Mouse (Mus musculus): ENCODE measurements around the gene Tnrc6b. TPM values are rescaled to one million over a fixed set of nuclear protein-coding genes. Genes with fewer than 3 reads are reported as not detected.
"Not testable (repeated sequence)": the region's sequence is repeated elsewhere in the genome, so short reads cannot be mapped to it uniquely, and the experiment has no call there.

Tnrc6b gene
- polyA plus RNA-seq, 1 experiment: 8.9 TPM

DNA sequence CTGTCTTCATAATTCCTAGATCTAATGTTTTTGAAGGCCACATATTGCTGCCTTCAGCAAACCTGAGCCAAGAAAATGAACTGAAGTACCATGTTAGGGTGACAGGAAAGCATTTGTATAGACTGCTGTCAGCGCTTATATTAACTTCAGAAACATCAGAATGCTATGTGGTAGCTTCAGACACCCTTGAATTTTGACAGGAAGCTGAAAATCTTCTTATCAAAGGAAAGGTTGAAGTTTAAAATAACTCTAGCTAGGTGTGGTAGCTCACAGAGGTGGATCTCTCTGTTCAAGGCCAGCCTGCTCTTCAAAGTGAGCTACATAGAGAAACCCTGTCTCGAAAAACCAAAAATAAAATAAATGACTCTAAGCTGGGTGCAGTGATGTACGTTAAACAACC, 181.2 kb downstream of the Tnrc6b start:
- H3K36me3 ChIP-seq (ENCODE audit: control insufficient read depth, insufficient read depth): peaks cover 87% of the 10 kb centered on the region
- no peak overlapping the region for H3K4me3 ChIP-seq
- H3K79me2 ChIP-seq (ENCODE audit: control insufficient read depth, insufficient read depth): no peaks in the 10 kb centered on the region
- H3ac ChIP-seq (ENCODE audit: control insufficient read depth, insufficient read length): no peak overlapping the region
- no peaks in the 10 kb centered on the region for H3K27me3 ChIP-seq (ENCODE audit: control insufficient read depth, insufficient read depth, insufficient read length)
- no peak overlapping the region for H3K4me2 ChIP-seq (ENCODE audit: low read depth)
- TF ChIP-seq MYOG (IDR thresholded peaks at IDR 0.05; ENCODE audit: control insufficient read depth in 1 of 3, insufficient read depth in 1 of 3, insufficient read length in 2 of 3, low read depth in 2 of 3) (no peak), E2F4 (IDR thresholded peaks at IDR 0.05; ENCODE audit: insufficient read depth) (no peak), MYOD1 (IDR thresholded peaks at IDR 0.05; ENCODE audit: control insufficient read depth in 1 of 3, insufficient read length in 2 of 3, low read depth in 2 of 3) (no peak), POLR2A (IDR thresholded peaks at IDR 0.05; ENCODE audit: insufficient read length, low read depth) (no peak), USF1 (IDR thresholded peaks at IDR 0.05; ENCODE audit: low read depth) (no peak), SRF (IDR thresholded peaks at IDR 0.05; ENCODE audit: control insufficient read depth, insufficient read length, low read depth) (no peak), POLR2AphosphoS2 (IDR thresholded peaks at IDR 0.05; ENCODE audit: insufficient read length, low read depth) (no peak), CEBPB (IDR thresholded peaks at IDR 0.05; ENCODE audit: insufficient read depth, poor library complexity, severe bottlenecking) (no peak), TCF12 (IDR thresholded peaks at IDR 0.05; ENCODE audit: insufficient read depth, poor library complexity, severe bottlenecking) (no peak), MAX (IDR thresholded peaks at IDR 0.05; ENCODE audit: low read depth) (no peak), TCF3 (IDR thresholded peaks at IDR 0.05; ENCODE audit: insufficient read length, low read depth) (no peak), REST (IDR thresholded peaks at IDR 0.05; ENCODE audit: insufficient read depth, insufficient read length) (no peak)

DNA sequence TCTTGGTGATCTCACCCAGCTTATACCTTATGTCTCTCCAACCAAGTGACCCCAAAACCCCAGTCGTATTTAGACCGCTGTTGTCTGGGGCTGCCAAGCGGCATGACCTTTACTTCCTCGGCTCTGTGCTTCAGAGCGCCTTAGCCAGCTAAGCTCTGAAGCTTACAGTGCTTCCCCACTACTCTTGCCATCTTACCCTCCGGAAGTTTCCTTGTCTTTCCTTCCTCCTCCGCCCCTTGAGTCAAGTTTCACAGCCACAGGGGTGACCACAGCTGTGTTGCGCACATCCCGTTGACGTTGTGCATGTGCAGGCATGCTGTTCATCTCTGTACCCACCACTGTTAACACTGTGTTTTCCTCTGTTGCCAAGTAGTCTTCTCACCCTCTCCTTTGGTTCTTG, 185.6 kb downstream of the Tnrc6b start:
- no peak overlapping the region for H3ac ChIP-seq (ENCODE audit: control insufficient read depth, insufficient read length)
- H3K36me3 ChIP-seq (ENCODE audit: control insufficient read depth, insufficient read depth): peaks cover 72% of the 10 kb centered on the region
- H3K4me3 ChIP-seq: no peak overlapping the region
- no peaks in the 10 kb centered on the region for H3K27me3 ChIP-seq (ENCODE audit: control insufficient read depth, insufficient read depth, insufficient read length)
- no peak overlapping the region for H3K4me2 ChIP-seq (ENCODE audit: low read depth)
- no peaks in the 10 kb centered on the region for H3K79me2 ChIP-seq (ENCODE audit: control insufficient read depth, insufficient read depth)
- TF ChIP-seq POLR2AphosphoS2 (IDR thresholded peaks at IDR 0.05; ENCODE audit: insufficient read length, low read depth): peak; percentile 16
- TF ChIP-seq REST (IDR thresholded peaks at IDR 0.05; ENCODE audit: insufficient read depth, insufficient read length): no peak

DNA sequence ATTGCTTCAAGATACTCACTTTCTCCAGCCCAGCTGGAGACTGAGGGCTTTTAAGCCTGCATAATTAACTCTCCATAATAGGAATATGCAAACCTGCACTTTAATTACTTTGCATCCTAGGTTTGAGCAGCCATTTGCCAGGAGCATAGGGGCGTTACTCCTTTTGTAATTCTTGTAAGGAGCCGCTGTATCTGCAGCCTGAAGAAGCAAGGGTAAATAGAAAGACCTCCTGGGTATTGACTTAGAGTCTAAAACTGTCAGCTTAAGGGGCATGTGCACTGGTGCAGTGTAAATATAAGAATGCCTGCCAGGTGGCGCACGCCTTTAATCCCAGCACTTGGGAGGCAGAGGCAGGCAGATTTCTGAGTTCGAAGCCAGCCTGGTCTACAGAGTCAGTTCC, 186.8 kb downstream of the Tnrc6b start:
- Histone ChIP-seq H3ac (ENCODE audit: control insufficient read depth, insufficient read length) (no peak overlapping the region), H3K4me2 (ENCODE audit: low read depth) (no peak overlapping the region), H3K79me2 (ENCODE audit: control insufficient read depth, insufficient read depth) (no peaks in the 10 kb centered on the region), H3K4me3 (no peak overlapping the region), H3K27me3 (ENCODE audit: control insufficient read depth, insufficient read depth, insufficient read length) (no peaks in the 10 kb centered on the region), H3K36me3 (ENCODE audit: control insufficient read depth, insufficient read depth) (peaks cover 76% of the 10 kb centered on the region)
- TF ChIP-seq USF1 (IDR thresholded peaks at IDR 0.05; ENCODE audit: low read depth): no peak
- no peak for TF ChIP-seq MYOG (IDR thresholded peaks at IDR 0.05; ENCODE audit: control insufficient read depth in 1 of 3, insufficient read depth in 1 of 3, insufficient read length in 2 of 3, low read depth in 2 of 3)
- no peak for TF ChIP-seq E2F4 (IDR thresholded peaks at IDR 0.05; ENCODE audit: insufficient read depth)
- no peak for TF ChIP-seq CEBPB (IDR thresholded peaks at IDR 0.05; ENCODE audit: insufficient read depth, poor library complexity, severe bottlenecking)
- no peak for TF ChIP-seq POLR2A (IDR thresholded peaks at IDR 0.05; ENCODE audit: insufficient read length, low read depth)
- no peak for TF ChIP-seq TCF3 (IDR thresholded peaks at IDR 0.05; ENCODE audit: insufficient read length, low read depth)
- TF ChIP-seq SRF (IDR thresholded peaks at IDR 0.05; ENCODE audit: control insufficient read depth, insufficient read length, low read depth): no peak
- TF ChIP-seq MAX (IDR thresholded peaks at IDR 0.05; ENCODE audit: low read depth): no peak
- TF ChIP-seq TCF12 (IDR thresholded peaks at IDR 0.05; ENCODE audit: insufficient read depth, poor library complexity, severe bottlenecking): no peak
- TF ChIP-seq MYOD1 (IDR thresholded peaks at IDR 0.05; ENCODE audit: control insufficient read depth in 1 of 3, insufficient read length in 2 of 3, low read depth in 2 of 3): no peak
- TF ChIP-seq REST (IDR thresholded peaks at IDR 0.05; ENCODE audit: insufficient read depth, insufficient read length): no peak
- TF ChIP-seq POLR2AphosphoS2 (IDR thresholded peaks at IDR 0.05; ENCODE audit: insufficient read length, low read depth): no peak

DNA sequence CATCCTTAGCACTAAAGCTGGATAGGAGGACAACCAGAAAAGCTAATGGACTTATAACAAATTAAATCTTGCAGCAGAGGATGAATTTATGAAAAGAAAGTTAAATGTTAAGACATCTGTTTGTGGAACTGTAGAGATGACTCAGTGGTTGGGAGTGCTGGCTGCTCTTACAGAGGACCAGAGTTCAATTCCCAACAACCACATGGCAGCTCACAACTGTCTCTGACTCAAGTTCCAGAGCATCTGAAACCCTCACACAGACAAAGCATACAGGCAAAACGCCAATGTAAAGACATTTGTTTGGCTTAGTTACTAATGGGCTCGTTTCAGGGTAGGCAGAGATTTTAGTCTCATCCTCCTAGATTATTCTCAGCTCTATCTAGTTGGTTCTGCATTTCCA, 188.7 kb downstream of the Tnrc6b start:
- Histone ChIP-seq H3K27me3 (ENCODE audit: control insufficient read depth, insufficient read depth, insufficient read length) (no peaks in the 10 kb centered on the region), H3K36me3 (ENCODE audit: control insufficient read depth, insufficient read depth) (peaks cover 74% of the 10 kb centered on the region), H3K4me3 (no peak overlapping the region), H3K79me2 (ENCODE audit: control insufficient read depth, insufficient read depth) (no peaks in the 10 kb centered on the region), H3K4me2 (ENCODE audit: low read depth) (no peak overlapping the region), H3ac (ENCODE audit: control insufficient read depth, insufficient read length) (no peak overlapping the region)
- TF ChIP-seq POLR2AphosphoS2 (IDR thresholded peaks at IDR 0.05; ENCODE audit: insufficient read length, low read depth): no peak
- TF ChIP-seq REST (IDR thresholded peaks at IDR 0.05; ENCODE audit: insufficient read depth, insufficient read length): no peak
- no peak for TF ChIP-seq POLR2A (IDR thresholded peaks at IDR 0.05; ENCODE audit: insufficient read length, low read depth)
- no peak for TF ChIP-seq MYOG (IDR thresholded peaks at IDR 0.05; ENCODE audit: control insufficient read depth in 1 of 3, insufficient read depth in 1 of 3, insufficient read length in 2 of 3, low read depth in 2 of 3)
- no peak for TF ChIP-seq MAX (IDR thresholded peaks at IDR 0.05; ENCODE audit: low read depth)
- no peak for TF ChIP-seq E2F4 (IDR thresholded peaks at IDR 0.05; ENCODE audit: insufficient read depth)
- no peak for TF ChIP-seq CEBPB (IDR thresholded peaks at IDR 0.05; ENCODE audit: insufficient read depth, poor library complexity, severe bottlenecking)
- TF ChIP-seq SRF (IDR thresholded peaks at IDR 0.05; ENCODE audit: control insufficient read depth, insufficient read length, low read depth): no peak
- no peak for TF ChIP-seq TCF12 (IDR thresholded peaks at IDR 0.05; ENCODE audit: insufficient read depth, poor library complexity, severe bottlenecking)

DNA sequence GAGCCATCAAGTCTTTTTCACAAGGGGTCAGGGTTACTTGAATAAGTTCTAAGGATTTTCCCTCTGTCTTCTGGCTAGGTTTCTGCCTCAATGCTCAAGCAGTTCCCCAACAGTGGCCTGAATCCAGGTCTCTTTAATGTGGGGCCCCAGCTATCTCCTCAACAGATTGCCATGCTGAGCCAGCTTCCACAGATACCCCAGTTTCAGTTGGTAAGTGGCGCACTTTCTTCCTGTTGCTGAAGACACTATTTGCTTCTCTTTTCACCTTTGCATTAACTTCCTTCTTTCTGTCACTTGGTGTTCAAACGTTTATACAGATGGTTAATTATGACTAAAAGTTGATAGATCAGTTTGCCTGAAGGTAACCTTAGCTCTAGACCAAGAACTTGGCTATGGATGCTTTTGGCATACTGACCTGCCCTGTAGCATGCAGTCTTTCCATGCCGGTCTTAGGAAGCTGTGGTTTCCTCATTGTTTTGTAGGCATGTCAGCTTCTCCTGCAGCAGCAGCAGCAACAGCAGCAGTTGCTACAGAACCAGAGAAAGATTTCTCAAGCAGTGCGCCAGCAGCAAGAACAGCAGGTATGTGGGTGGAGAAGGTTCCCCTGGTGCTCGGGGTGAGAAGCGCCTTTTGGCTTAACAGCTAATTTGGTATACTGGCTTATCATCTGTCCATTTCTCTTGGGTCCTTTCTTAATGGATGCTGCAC, 190.8 kb downstream of the Tnrc6b start:
- H3K79me2 ChIP-seq (ENCODE audit: control insufficient read depth, insufficient read depth): no peaks in the 10 kb centered on the region
- no peaks in the 10 kb centered on the region for H3K27me3 ChIP-seq (ENCODE audit: control insufficient read depth, insufficient read depth, insufficient read length)
- H3K36me3 ChIP-seq (ENCODE audit: control insufficient read depth, insufficient read depth): peaks cover 67% of the 10 kb centered on the region
- no peak for TF ChIP-seq MYOD1 (IDR thresholded peaks at IDR 0.05; ENCODE audit: control insufficient read depth in 1 of 3, insufficient read length in 2 of 3, low read depth in 2 of 3)
- TF ChIP-seq E2F4 (IDR thresholded peaks at IDR 0.05; ENCODE audit: insufficient read depth): no peak
- TF ChIP-seq CEBPB (IDR thresholded peaks at IDR 0.05; ENCODE audit: insufficient read depth, poor library complexity, severe bottlenecking): no peak
- TF ChIP-seq REST (IDR thresholded peaks at IDR 0.05; ENCODE audit: insufficient read depth, insufficient read length): no peak
- TF ChIP-seq SRF (IDR thresholded peaks at IDR 0.05; ENCODE audit: control insufficient read depth, insufficient read length, low read depth): no peak
- H3K4me3 ChIP-seq: no peak overlapping the region
- no peak overlapping the region for H3ac ChIP-seq (ENCODE audit: control insufficient read depth, insufficient read length)
- no peak overlapping the region for H3K4me2 ChIP-seq (ENCODE audit: low read depth)

DNA sequence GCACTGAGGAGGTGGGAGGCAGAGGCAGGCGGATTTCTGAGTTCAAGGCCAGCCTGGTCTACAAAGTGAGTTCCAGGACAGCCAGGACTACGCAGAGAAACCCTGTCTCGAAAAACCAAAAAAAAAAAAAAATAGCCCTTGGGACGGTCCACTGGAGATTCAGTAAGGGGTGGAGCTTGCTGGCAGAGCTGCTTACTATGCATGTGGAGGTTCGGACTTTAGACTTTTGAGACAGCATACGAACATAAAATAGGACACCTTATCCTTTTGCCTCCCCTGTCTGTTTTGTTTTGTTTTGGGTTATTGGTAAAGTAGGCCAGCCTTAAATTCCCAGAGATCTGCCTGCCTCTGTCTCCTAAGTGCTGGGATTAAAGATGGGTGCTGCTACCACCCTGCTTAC, 193.7 kb downstream of the Tnrc6b start:
- H3ac ChIP-seq (ENCODE audit: control insufficient read depth, insufficient read length); H3K4me3 ChIP-seq; H3K27me3 ChIP-seq (ENCODE audit: control insufficient read depth, insufficient read depth, insufficient read length); H3K4me2 ChIP-seq (ENCODE audit: low read depth); H3K79me2 ChIP-seq (ENCODE audit: control insufficient read depth, insufficient read depth): not testable (repeated sequence)
- H3K36me3 ChIP-seq (ENCODE audit: control insufficient read depth, insufficient read depth): peaks cover 52% of the 10 kb centered on the region
